Mouse (Mus musculus): ENCODE data around the gene Ppm1j.

- TF ChIP-seq GATA1 (IDR thresholded peaks at IDR 0.05; ENCODE audit: borderline replicate concordance, low read length) (no peak), FLI1 (IDR thresholded peaks at IDR 0.05; ENCODE audit: low read length) (no peak)
Observed at GRCm38 (mm10) chr3:104770918-104771317, 9.9 kb upstream of the Ppm1j start.

All from megakaryocyte, embryonic 14.5 days (primary cell).